In the genomic region with DNA sequence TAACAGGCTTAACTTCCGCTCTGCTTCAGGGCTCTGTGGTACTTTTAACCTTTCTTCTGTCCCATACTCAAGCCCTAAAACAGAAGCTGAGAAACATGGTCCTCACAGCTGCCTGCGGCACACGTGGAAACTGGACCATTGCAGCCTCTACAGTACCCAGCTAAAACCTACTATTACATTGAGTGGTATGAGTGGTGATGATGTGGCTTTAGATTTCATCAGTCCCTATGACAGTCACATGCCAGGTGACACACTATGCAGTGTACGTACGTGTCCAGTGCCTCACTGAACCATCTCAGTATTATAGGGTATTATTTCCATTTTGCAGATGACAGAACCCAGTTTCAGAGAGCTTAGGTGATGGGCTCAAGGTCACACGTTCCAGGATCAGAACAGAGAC, we compare ENCODE assay signal across 16 mouse cellular contexts.
"Had no signal": no experiment of that assay in that cellular context is flagged by ENCODE, and none has a peak within 500 bp of the region (broad histone marks: within the 10 kb centered on the region; RNA-seq: fewer than 3 reads in every experiment).

No protein-coding gene starts in this region.

- H3K27ac ChIP-seq: neural tube, embryonic 13.5 days; neural tube, embryonic 15.5 days; stomach, embryonic 15.5 days; stomach, postnatal 0 days had no signal

- H3K4me2 ChIP-seq: neural tube, embryonic 13.5 days; neural tube, embryonic 15.5 days; stomach, embryonic 15.5 days had no signal

- H3K27me3 ChIP-seq: neural tube, embryonic 13.5 days; neural tube, embryonic 15.5 days; stomach, embryonic 15.5 days had no signal

- H3K4me3 ChIP-seq: neural tube, embryonic 13.5 days; neural tube, embryonic 15.5 days; stomach, embryonic 15.5 days had no signal

- DNase-seq: retina, postnatal 1 day; right cerebral cortex, adult 18-20 months; right cerebral cortex, postnatal 14 days; right cerebral cortex, postnatal 25 days; right cerebral cortex, postnatal 4 days; spleen, adult 18-20 months; thymus, adult 18-20 months; thymus, adult 2 months; thymus, postnatal 14 days; thymus, postnatal 25 days; thymus, postnatal 36 days; thymus, postnatal 4 days had no signal

- H3K9ac ChIP-seq: neural tube, embryonic 13.5 days; neural tube, embryonic 15.5 days; stomach, embryonic 15.5 days had no signal
